Mouse (Mus musculus): Measurements from ENCODE around the gene Gm10260. TPM values are rescaled to one million over a fixed set of nuclear protein-coding genes. Genes with fewer than 3 reads are reported as not detected.

Gene Gm10260
- polyA plus RNA-seq, 1 experiment from 2014 or later: 5.3 TPM

DNA sequence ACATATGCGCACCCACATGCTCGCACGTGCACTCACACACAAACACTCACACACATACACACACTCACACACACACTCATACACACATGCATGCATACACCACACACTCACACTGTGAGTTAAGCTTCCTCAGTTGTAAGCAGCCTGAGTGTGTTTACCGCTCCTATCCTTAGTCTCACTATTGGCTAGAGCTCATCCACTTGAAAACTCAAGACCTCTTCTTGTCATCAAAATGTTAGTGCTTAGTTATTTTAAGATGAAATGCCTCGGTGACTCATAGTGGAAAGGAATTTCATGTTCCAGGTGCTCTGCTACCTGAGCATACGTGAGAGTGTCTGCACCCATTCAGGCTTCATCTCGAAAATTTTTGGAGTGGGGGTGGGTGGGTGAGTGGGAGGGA, 21.2 kb upstream of the Gm10260 start:
- ATAC-seq: no peak
- no peaks in the 10 kb centered on the region for H3K36me3 ChIP-seq
- H3K4me2 ChIP-seq: peak overlapping the region; percentile 27
- 72% methylated on average over 7 of the region's 7 CpGs for WGBS (ENCODE audit: insufficient replicate concordance)
- no peaks in the 10 kb centered on the region for H3K9me3 ChIP-seq (replicated peaks)
- no peak overlapping the region; the same call in 1 of the 2 replicates for H3K9ac ChIP-seq
- no peaks in the 10 kb centered on the region for H3K27me3 ChIP-seq (replicated peaks)
- peak overlapping the region; percentile 75 for H3K27ac ChIP-seq
- peaks cover 58% of the 10 kb centered on the region for H3K4me1 ChIP-seq
- H3K4me3 ChIP-seq: no peak overlapping the region

DNA sequence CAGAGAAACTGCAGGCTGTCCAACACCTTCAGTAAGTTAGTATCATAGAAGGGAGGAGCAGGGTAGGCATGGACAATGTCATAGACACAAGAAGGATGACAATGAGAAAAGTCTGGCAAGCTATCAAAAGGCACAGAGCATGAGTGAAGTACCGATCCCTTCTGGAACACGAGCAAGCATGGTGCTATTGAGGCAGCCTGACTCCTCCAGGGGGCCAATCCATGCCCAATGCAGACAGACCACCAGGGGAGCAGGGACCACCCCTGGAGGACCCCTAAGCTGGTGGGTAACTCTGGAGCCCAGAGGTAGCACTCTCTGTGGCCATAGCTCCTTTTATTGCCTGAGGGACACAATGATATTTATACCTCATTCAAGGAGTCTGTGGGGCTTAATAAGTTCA, 20.1 kb upstream of the Gm10260 start:
- Histone ChIP-seq H3K4me3 (no peak overlapping the region), H3K4me2 (no peak overlapping the region), H3K9ac (no peak overlapping the region; the same call in 1 of the 2 replicates), H3K27ac (peak overlapping the region; percentile 75), H3K9me3 (replicated peaks) (no peaks in the 10 kb centered on the region), H3K27me3 (replicated peaks) (no peaks in the 10 kb centered on the region), H3K4me1 (peaks cover 68% of the 10 kb centered on the region), H3K36me3 (no peaks in the 10 kb centered on the region)
- no peak for ATAC-seq
- WGBS (ENCODE audit: insufficient replicate concordance): 49% methylated on average over 2 of the region's 2 CpGs

GRCm38 (mm10) chr13:97779657-97780445, 19.4 kb upstream of the Gm10260 start:
- ATAC-seq: 0 out of 2 replicates have a peak, but pooled peaks have one; percentile 0

DNA sequence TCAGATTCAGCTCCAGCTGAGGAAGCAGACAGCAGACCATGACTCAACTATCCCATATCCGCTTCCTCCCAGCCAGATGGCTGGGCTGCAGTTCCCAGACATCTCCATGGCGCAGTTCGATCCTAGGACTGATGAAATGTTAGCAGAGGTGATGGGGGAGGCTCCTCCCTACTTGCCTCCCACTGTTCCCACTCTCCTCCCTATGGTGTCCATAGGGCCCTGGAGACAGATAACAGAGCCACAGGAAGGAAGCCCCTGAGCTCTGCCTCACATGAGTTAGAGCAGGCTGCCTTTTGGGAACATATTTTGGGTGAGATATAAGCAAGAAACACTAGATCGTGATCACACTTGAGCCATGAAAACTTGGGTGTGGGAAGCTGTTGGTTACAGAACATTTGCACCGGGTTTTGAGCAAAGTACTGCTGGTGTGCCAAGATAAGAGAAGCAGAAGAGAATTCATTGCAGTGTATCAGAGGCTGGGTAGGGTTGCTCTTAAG, 18.3 kb upstream of the Gm10260 start:
- peak; percentile 94 for ATAC-seq

More at GRCm38 (mm10) chr13:97779657-97780445, 19.4 kb upstream of the Gm10260 start:
- H3K27ac ChIP-seq: peak overlapping the region; percentile 95
- H3K36me3 ChIP-seq: no peaks in the 10 kb centered on the region
- H3K4me3 ChIP-seq: no peak overlapping the region
- 47% methylated on average over 8 of the region's 8 CpGs for WGBS (ENCODE audit: insufficient replicate concordance)
- peak overlapping the region; percentile 58; the same call in 1 of the 2 replicates for H3K9ac ChIP-seq
- no peaks in the 10 kb centered on the region for H3K27me3 ChIP-seq (replicated peaks)
- H3K4me2 ChIP-seq: peak overlapping the region; percentile 66
- no peaks in the 10 kb centered on the region for H3K9me3 ChIP-seq (replicated peaks)
- H3K4me1 ChIP-seq: peaks cover 74% of the 10 kb centered on the region

DNA sequence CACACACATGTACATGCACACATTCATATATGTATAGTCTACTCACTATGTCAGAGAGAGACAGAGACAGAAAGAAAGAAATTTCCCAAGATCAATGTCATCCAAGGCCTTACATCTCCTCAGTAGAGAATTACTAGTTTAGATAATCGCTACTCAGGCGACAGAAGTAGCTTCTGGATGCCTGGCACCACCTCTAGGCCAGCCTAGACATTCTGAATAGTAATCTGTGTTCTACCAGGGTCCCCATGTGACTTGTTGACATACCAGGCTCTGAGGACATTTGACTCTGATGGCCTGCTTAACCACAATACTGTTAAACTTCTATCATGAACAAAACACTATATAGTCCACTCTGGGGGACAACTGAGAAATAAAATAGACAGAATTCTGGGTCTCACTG, 17.2 kb upstream of the Gm10260 start:
- no peak for ATAC-seq
- Histone ChIP-seq H3K9me3 (replicated peaks) (no peaks in the 10 kb centered on the region), H3K27ac (peak overlapping the region; percentile 95), H3K4me1 (peaks cover 74% of the 10 kb centered on the region), H3K27me3 (replicated peaks) (no peaks in the 10 kb centered on the region), H3K4me2 (peak overlapping the region; percentile 66), H3K9ac (0 out of 2 replicates have a peak overlapping the region, but pooled peaks have one; percentile 22), H3K36me3 (no peaks in the 10 kb centered on the region), H3K4me3 (no peak overlapping the region)
- WGBS (ENCODE audit: insufficient replicate concordance): 54% methylated on average over 2 of the region's 2 CpGs

More for the DNA sequence above, 18.3 kb upstream of the Gm10260 start:
- H3K27ac ChIP-seq: peak overlapping the region; percentile 95
- no peaks in the 10 kb centered on the region for H3K36me3 ChIP-seq
- peak overlapping the region; percentile 58; the same call in 1 of the 2 replicates for H3K9ac ChIP-seq
- H3K4me1 ChIP-seq: peaks cover 74% of the 10 kb centered on the region
- H3K9me3 ChIP-seq (replicated peaks): no peaks in the 10 kb centered on the region
- 18% methylated on average over 5 of the region's 5 CpGs for WGBS (ENCODE audit: insufficient replicate concordance)
- H3K27me3 ChIP-seq (replicated peaks): no peaks in the 10 kb centered on the region
- peak overlapping the region; percentile 66 for H3K4me2 ChIP-seq
- H3K4me3 ChIP-seq: peak overlapping the region; percentile 29

GRCm38 (mm10) chr13:97776702-97777101, 16.3 kb upstream of the Gm10260 start:
- WGBS (ENCODE audit: insufficient replicate concordance): 78% methylated on average over 3 of the region's 3 CpGs
- Histone ChIP-seq H3K9ac (no peak overlapping the region), H3K9me3 (replicated peaks) (no peaks in the 10 kb centered on the region), H3K4me3 (no peak overlapping the region), H3K4me1 (peaks cover 65% of the 10 kb centered on the region), H3K4me2 (no peak overlapping the region), H3K36me3 (no peaks in the 10 kb centered on the region), H3K27ac (peak overlapping the region; percentile 37; the same call in 1 of the 2 replicates), H3K27me3 (replicated peaks) (no peaks in the 10 kb centered on the region)
- ATAC-seq: no peak

GRCm38 (mm10) chr13:97775907-97776306, 15.5 kb upstream of the Gm10260 start:
- Histone ChIP-seq H3K36me3 (no peaks in the 10 kb centered on the region), H3K4me1 (peaks cover 57% of the 10 kb centered on the region), H3K27me3 (replicated peaks) (no peaks in the 10 kb centered on the region), H3K4me2 (no peak overlapping the region), H3K27ac (no peak overlapping the region), H3K9ac (no peak overlapping the region), H3K4me3 (no peak overlapping the region), H3K9me3 (replicated peaks) (no peaks in the 10 kb centered on the region)
- 57% methylated on average over 8 of the region's 8 CpGs for WGBS (ENCODE audit: insufficient replicate concordance)
- no peak for ATAC-seq

DNA sequence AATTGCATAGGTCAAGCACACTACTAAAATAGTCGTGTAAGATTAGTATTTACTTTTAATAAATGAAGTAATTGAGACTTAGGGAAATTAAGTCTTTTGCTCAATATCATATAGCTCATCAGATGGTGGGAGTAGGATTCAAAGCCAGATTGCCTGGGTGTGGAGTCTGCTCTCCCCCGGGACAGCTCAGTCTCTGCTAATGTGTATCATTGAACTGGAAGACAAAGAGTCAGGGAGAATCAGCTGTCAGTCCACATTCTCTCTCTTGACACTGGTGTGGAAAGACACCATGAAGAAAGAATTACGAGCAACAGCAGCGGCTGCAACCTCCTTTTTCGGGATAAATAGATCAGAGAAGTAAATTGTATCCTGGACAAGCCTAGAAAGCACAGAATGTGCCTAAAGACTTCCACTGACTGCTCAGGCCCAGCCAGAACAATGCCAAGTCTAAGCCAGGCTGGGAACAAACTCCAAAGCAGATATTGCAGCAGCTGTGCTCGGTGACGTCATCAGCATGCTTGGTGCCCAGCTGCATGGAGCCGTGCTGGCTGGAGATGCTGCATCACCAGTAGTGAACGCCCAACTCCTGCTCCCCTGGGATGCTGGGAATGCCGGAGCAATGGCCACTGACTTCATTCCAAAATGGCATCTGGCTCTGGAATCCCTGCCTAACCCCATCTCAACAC, 14.5 kb upstream of the Gm10260 start:
- WGBS (ENCODE audit: insufficient replicate concordance): 82% methylated on average over 10 of the region's 10 CpGs
- H3K27ac ChIP-seq: no peak overlapping the region

DNA sequence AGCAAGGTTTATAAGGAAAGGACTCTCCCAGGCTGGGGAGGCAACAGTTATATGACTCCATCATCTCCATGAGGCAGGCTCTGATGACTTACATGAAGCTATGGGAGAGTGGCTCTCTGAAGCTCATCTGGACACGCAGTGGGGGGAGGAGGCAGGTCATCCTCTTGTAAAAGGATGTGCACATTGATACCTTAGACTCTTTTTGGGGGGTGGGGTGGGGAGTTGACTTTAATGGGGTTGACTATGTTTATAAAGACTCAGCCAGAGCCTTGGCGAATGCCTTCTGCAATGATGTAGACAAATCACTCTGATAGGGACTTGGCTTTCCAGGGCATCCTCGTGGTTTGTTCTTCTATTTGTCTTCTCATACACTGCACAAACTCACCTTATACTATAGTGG, 8.8 kb upstream of the Gm10260 start:
- H3K9me3 ChIP-seq (replicated peaks): no peaks in the 10 kb centered on the region
- no peak overlapping the region for H3K27ac ChIP-seq
- no peaks in the 10 kb centered on the region for H3K27me3 ChIP-seq (replicated peaks)
- H3K4me3 ChIP-seq: no peak overlapping the region
- H3K4me2 ChIP-seq: no peak overlapping the region
- no peak overlapping the region for H3K9ac ChIP-seq
- peaks cover 34% of the 10 kb centered on the region for H3K4me1 ChIP-seq
- ATAC-seq: no peak
- no peaks in the 10 kb centered on the region for H3K36me3 ChIP-seq
- 65% methylated on average over 3 of the region's 3 CpGs for WGBS (ENCODE audit: insufficient replicate concordance)

More for the DNA sequence above, 14.5 kb upstream of the Gm10260 start:
- Histone ChIP-seq H3K27me3 (replicated peaks) (no peaks in the 10 kb centered on the region), H3K36me3 (no peaks in the 10 kb centered on the region), H3K4me2 (no peak overlapping the region), H3K4me1 (peaks cover 47% of the 10 kb centered on the region), H3K4me3 (no peak overlapping the region), H3K9ac (no peak overlapping the region), H3K9me3 (replicated peaks) (no peaks in the 10 kb centered on the region)
- ATAC-seq: no peak

- no peaks in the 10 kb centered on the region for H3K36me3 ChIP-seq
- WGBS (ENCODE audit: insufficient replicate concordance): 86% methylated on average over 3 of the region's 3 CpGs
These were observed 8.4 kb upstream of the Gm10260 start for GRCm38 (mm10) chr13:97768803-97769202.

DNA sequence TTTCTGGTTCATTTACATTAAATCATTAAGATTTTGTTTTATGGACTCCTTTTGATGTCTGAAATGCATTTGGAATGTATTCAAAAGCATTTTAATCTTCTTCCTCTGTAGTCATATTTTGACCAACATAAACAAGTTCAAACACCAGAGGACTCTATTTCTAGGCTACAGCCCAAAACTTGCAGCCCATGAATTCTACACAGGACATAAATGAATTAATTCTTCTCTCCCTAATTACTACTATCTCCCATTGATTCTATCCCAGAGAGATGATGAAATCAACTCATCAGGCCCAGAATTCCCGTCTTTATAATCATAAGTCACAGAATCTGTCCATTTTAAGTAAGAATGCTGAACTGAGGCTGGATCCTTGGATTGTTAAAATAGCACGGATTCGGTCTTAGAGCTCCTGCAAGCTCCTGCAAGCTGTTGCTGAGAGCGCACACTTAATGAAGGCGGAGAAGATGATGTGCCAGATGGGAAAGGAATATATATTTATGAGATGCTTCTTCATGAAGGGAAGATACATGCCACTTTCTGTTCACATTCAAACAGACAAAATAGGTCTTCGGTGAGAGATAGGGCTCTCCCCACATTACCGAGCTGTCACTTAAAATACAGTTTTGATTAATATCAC, 7.7 kb upstream of the Gm10260 start:
- Histone ChIP-seq H3K27ac (no peak overlapping the region), H3K4me1 (peaks cover 40% of the 10 kb centered on the region)
- 83% methylated on average over 7 of the region's 7 CpGs for WGBS (ENCODE audit: insufficient replicate concordance)

More at GRCm38 (mm10) chr13:97768803-97769202, 8.4 kb upstream of the Gm10260 start:
- Histone ChIP-seq H3K4me3 (no peak overlapping the region), H3K27me3 (replicated peaks) (no peaks in the 10 kb centered on the region), H3K4me2 (no peak overlapping the region), H3K4me1 (peaks cover 38% of the 10 kb centered on the region), H3K9me3 (replicated peaks) (no peaks in the 10 kb centered on the region), H3K9ac (no peak overlapping the region), H3K27ac (no peak overlapping the region)
- ATAC-seq: no peak

More for the DNA sequence above, 7.7 kb upstream of the Gm10260 start:
- H3K36me3 ChIP-seq: no peaks in the 10 kb centered on the region
- no peak for ATAC-seq
- no peaks in the 10 kb centered on the region for H3K27me3 ChIP-seq (replicated peaks)
- H3K9ac ChIP-seq: no peak overlapping the region
- no peak overlapping the region for H3K4me3 ChIP-seq
- no peak overlapping the region for H3K4me2 ChIP-seq
- no peaks in the 10 kb centered on the region for H3K9me3 ChIP-seq (replicated peaks)

Measured in liver, embryonic 12.5 days (tissue).